Mouse (Mus musculus) hindbrain, embryonic 14.5 days (tissue): Measurements from ENCODE around the gene Chsy1. TPM values are rescaled to one million over a fixed set of nuclear protein-coding genes. Genes with fewer than 3 reads are reported as not detected.

ENCODE experiments used
- ATAC-seq: fragments of 200-750 bp; cut with Nextera tagmentation; 2 replicates; pipeline ENCODE4 v1.8.0; 2017; ENCODE audit warnings: moderate number of reproducible peaks, mild to moderate bottlenecking, moderate TSS enrichment, moderate library complexity; ENCODE audit not compliant: low FRiP score
- DNase-seq: peaks from one replicate; pipeline ENCODE4 v3.0.0-alpha.2; 2015; ENCODE audit warnings: low spot score
- H3K27ac ChIP-seq: fragments of 300-500 bp; sonication (generic); 2 replicates; pipeline ENCODE4 v1.5.1; 2014; ENCODE audit warnings: mild to moderate bottlenecking, moderate library complexity
- H3K27me3 ChIP-seq: fragments of 300-500 bp; sonication (generic); 2 replicates; pipeline ENCODE4 v1.6.1; 2014; ENCODE audit warnings: mild to moderate bottlenecking, low read length, mixed read lengths; ENCODE audit not compliant: control insufficient read depth, insufficient read depth
- H3K36me3 ChIP-seq: fragments of 300-500 bp; sonication (generic); replicated peaks from 2 replicates; pipeline ENCODE4 v1.6.1; 2014; ENCODE audit not compliant: control insufficient read depth, insufficient read depth
- H3K4me1 ChIP-seq: fragments of 300-500 bp; sonication (generic); replicated peaks from 2 replicates; pipeline ENCODE4 v1.6.1; 2014; ENCODE audit warnings: antibody characterized with exemption, low read length, mixed read lengths; ENCODE audit not compliant: control insufficient read depth, insufficient read depth
- H3K4me2 ChIP-seq: fragments of 300-500 bp; sonication (generic); replicated peaks from 2 replicates; pipeline ENCODE4 v1.6.1; 2014; ENCODE audit warnings: mild to moderate bottlenecking, moderate library complexity
- H3K4me3 ChIP-seq: fragments of 300-500 bp; sonication (generic); replicated peaks from 2 replicates; pipeline ENCODE4 v1.5.1; 2014; ENCODE audit warnings: mild to moderate bottlenecking, low read length
- H3K9ac ChIP-seq: fragments of 300-500 bp; sonication (generic); 2 replicates; pipeline ENCODE4 v1.6.1; 2014
- H3K9me3 ChIP-seq: fragments of 300-500 bp; sonication (generic); 2 replicates; pipeline ENCODE4 v1.6.1; 2016; ENCODE audit warnings: low read length; ENCODE audit not compliant: control insufficient read depth
- WGBS: fragments of 180-500 bp; shearing (Covaris S2); extraction: QIAGEN DNeasy Blood & Tissue Kit; methylation state at CpG from one replicate; pipeline ENCODE4 v1.1.7; 2014; 5-methylcytosine and 5-hydroxymethylcytosine counted together
- polyA plus RNA-seq: library from polyadenylated mRNA; unstranded; fragments of >200 nt; fragmentation: Nextera tagmentation; extraction: Ambion mirVana; gene quantifications from 2 replicates; pipeline ENCODE4 v1.2.1, GENCODE M21; 2014

Chsy1 gene
- polyA plus RNA-seq, 1 experiment from 2014 or later, result 17.2 TPM

DNA sequence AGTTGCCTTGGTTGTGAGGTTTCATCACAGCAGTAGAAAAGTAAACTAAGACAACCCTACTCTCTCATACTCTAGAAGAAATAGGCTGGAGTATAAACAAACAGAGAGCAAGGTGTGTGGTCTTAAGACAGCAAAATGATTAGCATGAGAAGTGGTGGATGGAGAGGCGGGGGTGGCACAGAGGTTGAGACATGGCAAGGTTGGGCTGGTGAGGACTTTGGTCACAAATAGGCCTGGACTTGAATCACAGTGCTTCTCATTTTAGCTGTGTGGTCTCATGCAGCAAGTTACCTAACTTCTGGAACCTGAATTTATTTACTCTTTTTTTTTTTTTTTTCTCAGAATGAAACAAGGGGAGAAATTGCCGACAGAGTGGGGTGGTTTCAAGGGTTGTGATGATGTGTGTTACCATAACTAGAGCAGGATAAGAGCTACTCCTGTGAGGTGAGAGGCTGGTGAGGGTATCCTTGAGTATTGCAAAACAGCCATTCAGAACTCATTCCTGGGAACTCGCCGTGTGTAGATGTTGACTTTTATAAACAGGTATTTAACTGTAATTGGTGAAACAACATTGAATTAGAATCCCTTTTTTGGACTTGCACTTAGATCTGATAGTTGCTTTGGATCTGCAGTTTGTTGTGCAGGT is 22.6 kb downstream of the Chsy1 start:
- DNase-seq (no peak), ATAC-seq (no peak)
- peaks cover 23% of the 10 kb centered on the region; the same call in 1 of the 2 replicates for H3K4me1 ChIP-seq
- H3K36me3 ChIP-seq, result peaks cover under 1% of the 10 kb centered on the region; the same call in 1 of the 2 replicates
- WGBS, result 94% methylated on average over 4 of the region's 4 CpGs
- no peak overlapping the region for H3K9ac ChIP-seq
- H3K27me3 ChIP-seq, result no peaks in the 10 kb centered on the region
- H3K9me3 ChIP-seq, result no peaks in the 10 kb centered on the region
- no peak overlapping the region for H3K27ac ChIP-seq
- no peak overlapping the region for H3K4me2 ChIP-seq
- no peak overlapping the region for H3K4me3 ChIP-seq

- H3K36me3 ChIP-seq, result no peaks in the 10 kb centered on the region; the same call in 1 of the 2 replicates
- ATAC-seq (no peak), DNase-seq (no peak)
- H3K4me2 ChIP-seq, result no peak overlapping the region
- H3K4me1 ChIP-seq, result peaks cover 23% of the 10 kb centered on the region; the same call in 1 of the 2 replicates
- WGBS, result 91% methylated on average over 3 of the region's 3 CpGs
- H3K27me3 ChIP-seq, result no peaks in the 10 kb centered on the region
- no peaks in the 10 kb centered on the region for H3K9me3 ChIP-seq
- no peak overlapping the region for H3K4me3 ChIP-seq
- H3K9ac ChIP-seq, result no peak overlapping the region
- H3K27ac ChIP-seq, result no peak overlapping the region
Observed at GRCm38 (mm10) chr7:66134154-66134553, 24.8 kb downstream of the Chsy1 start.

GRCm38 (mm10) chr7:66135644-66136043 is 26.3 kb downstream of the Chsy1 start:
- no peaks in the 10 kb centered on the region for H3K9me3 ChIP-seq
- no peak overlapping the region for H3K4me3 ChIP-seq
- DNase-seq (no peak), ATAC-seq (no peak)
- no peak overlapping the region for H3K9ac ChIP-seq
- H3K4me1 ChIP-seq, result peaks cover 29% of the 10 kb centered on the region; the same call in 1 of the 2 replicates
- no peaks in the 10 kb centered on the region; the same call in 1 of the 2 replicates for H3K36me3 ChIP-seq
- WGBS, result 89% methylated on average over 3 of the region's 3 CpGs
- H3K27me3 ChIP-seq, result no peaks in the 10 kb centered on the region
- no peak overlapping the region for H3K4me2 ChIP-seq
- H3K27ac ChIP-seq, result 0 out of 2 replicates have a peak overlapping the region, but pooled peaks have one; percentile 28

DNA sequence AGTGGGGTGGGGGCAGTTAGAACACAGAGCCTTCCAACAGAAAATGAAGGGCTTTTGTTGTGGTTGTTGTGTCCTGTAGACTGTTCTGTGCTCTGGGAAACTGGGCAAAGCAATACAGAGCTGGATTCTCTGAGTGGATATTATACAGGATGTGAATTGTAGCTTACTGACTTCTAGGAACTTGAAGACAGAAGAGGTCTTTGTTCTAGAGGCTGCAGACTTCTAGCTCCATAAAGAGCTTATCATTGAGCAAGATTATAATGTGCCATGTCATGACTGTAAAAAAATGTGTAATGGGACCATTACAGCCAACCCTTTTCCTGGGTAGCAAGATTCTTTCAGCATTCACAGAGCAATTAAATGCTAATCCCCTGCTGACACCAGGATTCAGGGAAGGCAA is 26.9 kb downstream of the Chsy1 start:
- DNase-seq, result no peak
- peak; percentile 11; the same call in 1 of the 2 replicates for ATAC-seq
- H3K27ac ChIP-seq, result 0 out of 2 replicates have a peak overlapping the region, but pooled peaks have one; percentile 28

DNA sequence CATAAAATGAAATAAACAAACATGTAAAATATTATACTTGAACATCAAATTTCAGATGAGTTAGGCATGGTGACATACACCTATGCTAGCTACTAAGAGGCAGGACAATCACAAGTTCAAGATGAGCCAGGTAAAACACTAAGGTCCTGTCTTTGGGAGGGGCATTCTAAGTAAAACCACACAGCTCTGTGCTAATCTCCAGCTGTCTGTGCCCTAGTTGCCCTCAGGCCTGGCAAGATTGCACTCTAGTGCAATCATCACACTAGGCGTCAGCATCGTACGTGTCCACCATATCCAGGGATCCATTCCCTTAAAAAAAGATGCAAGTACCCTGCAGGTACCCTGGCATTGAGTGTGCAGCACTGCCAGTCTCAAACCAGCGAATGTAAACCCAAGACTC is 28.0 kb downstream of the Chsy1 start:
- Histone ChIP-seq H3K4me2 (no peak overlapping the region), H3K9ac (no peak overlapping the region), H3K27me3 (no peaks in the 10 kb centered on the region), H3K4me1 (peaks cover 44% of the 10 kb centered on the region), H3K27ac (no peak overlapping the region), H3K9me3 (no peaks in the 10 kb centered on the region), H3K36me3 (no peaks in the 10 kb centered on the region), H3K4me3 (no peak overlapping the region)
- ATAC-seq (no peak), DNase-seq (no peak)
- 88% methylated on average over 4 of the region's 4 CpGs for WGBS

More for the DNA sequence above, 26.9 kb downstream of the Chsy1 start:
- no peak overlapping the region for H3K4me3 ChIP-seq
- no peaks in the 10 kb centered on the region; the same call in 1 of the 2 replicates for H3K36me3 ChIP-seq
- no peak overlapping the region for H3K4me2 ChIP-seq
- no peaks in the 10 kb centered on the region for H3K27me3 ChIP-seq
- no peaks in the 10 kb centered on the region for H3K9me3 ChIP-seq
- peaks cover 34% of the 10 kb centered on the region for H3K4me1 ChIP-seq
- H3K9ac ChIP-seq, result no peak overlapping the region

GRCm38 (mm10) chr7:66138301-66138700 is 29.0 kb downstream of the Chsy1 start:
- H3K36me3 ChIP-seq, result no peaks in the 10 kb centered on the region
- H3K4me2 ChIP-seq, result no peak overlapping the region
- peaks cover 44% of the 10 kb centered on the region for H3K4me1 ChIP-seq
- no peak overlapping the region for H3K27ac ChIP-seq
- ATAC-seq, result no peak
- 49% methylated on average over 4 of the region's 4 CpGs for WGBS
- no peak for DNase-seq
- H3K9me3 ChIP-seq, result no peaks in the 10 kb centered on the region
- no peaks in the 10 kb centered on the region for H3K27me3 ChIP-seq
- H3K4me3 ChIP-seq, result no peak overlapping the region
- no peak overlapping the region for H3K9ac ChIP-seq

- no peaks in the 10 kb centered on the region for H3K27me3 ChIP-seq
- H3K4me3 ChIP-seq, result no peak overlapping the region
- ATAC-seq (no peak), DNase-seq (no peak)
- H3K27ac ChIP-seq, result no peak overlapping the region
- H3K4me1 ChIP-seq, result peaks cover 44% of the 10 kb centered on the region
- 90% methylated on average over 5 of the region's 5 CpGs for WGBS
- H3K9me3 ChIP-seq, result no peaks in the 10 kb centered on the region
- H3K9ac ChIP-seq, result no peak overlapping the region
- H3K36me3 ChIP-seq, result no peaks in the 10 kb centered on the region
- H3K4me2 ChIP-seq, result no peak overlapping the region
Observed at GRCm38 (mm10) chr7:66138878-66139277, 29.6 kb downstream of the Chsy1 start.

GRCm38 (mm10) chr7:66140095-66140494 is 30.8 kb downstream of the Chsy1 start:
- no peaks in the 10 kb centered on the region for H3K36me3 ChIP-seq
- no peak overlapping the region for H3K4me2 ChIP-seq
- H3K27me3 ChIP-seq, result no peaks in the 10 kb centered on the region
- no peak overlapping the region for H3K9ac ChIP-seq
- H3K9me3 ChIP-seq, result no peaks in the 10 kb centered on the region
- no peak for DNase-seq
- no peak overlapping the region for H3K4me3 ChIP-seq
- peaks cover 44% of the 10 kb centered on the region for H3K4me1 ChIP-seq
- no peak for ATAC-seq
- H3K27ac ChIP-seq, result no peak overlapping the region
- 70% methylated on average over 3 of the region's 3 CpGs for WGBS

GRCm38 (mm10) chr7:66140923-66141570 is 31.7 kb downstream of the Chsy1 start:
- Histone ChIP-seq H3K4me1 (peaks cover 38% of the 10 kb centered on the region), H3K36me3 (no peaks in the 10 kb centered on the region), H3K4me3 (no peak overlapping the region), H3K27me3 (no peaks in the 10 kb centered on the region), H3K27ac (peak overlapping the region; percentile 1; the same call in 1 of the 2 replicates), H3K9ac (no peak overlapping the region), H3K4me2 (no peak overlapping the region), H3K9me3 (no peaks in the 10 kb centered on the region)
- ATAC-seq (no peak), DNase-seq (no peak)
- 42% methylated on average over 4 of the region's 4 CpGs for WGBS
